Mouse (Mus musculus): ENCODE data around the gene Dll4.

Dll4 gene

GRCm38 (mm10) chr2:119335535-119335934, 10.0 kb downstream of the Dll4 start:
- no peak for DNase-seq

- no peak for DNase-seq
Measured at GRCm38 (mm10) chr2:119336002-119336401, 10.4 kb downstream of the Dll4 start.

- no peak for DNase-seq
Measured at GRCm38 (mm10) chr2:119336470-119336869, 10.9 kb downstream of the Dll4 start.

GRCm38 (mm10) chr2:119337425-119338265, 12.1 kb downstream of the Dll4 start:
- DNase-seq: peak; percentile 95

GRCm38 (mm10) chr2:119344537-119345138, 19.1 kb downstream of the Dll4 start:
- DNase-seq: no peak

GRCm38 (mm10) chr2:119350555-119351486, 25.2 kb downstream of the Dll4 start, which contains the start of gene Chac1:
Gene Chac1 (plus strand): TSS chr2:119351229.
- DNase-seq: peak; percentile 87

- no peak for DNase-seq
Measured at GRCm38 (mm10) chr2:119353707-119354106, 28.1 kb downstream of the Dll4 start.

- peak; percentile 33 for DNase-seq
Measured at GRCm38 (mm10) chr2:119355089-119355488, 29.5 kb downstream of the Dll4 start.

GRCm38 (mm10) chr2:119355651-119356050, 30.1 kb downstream of the Dll4 start:
- DNase-seq: peak; percentile 68

GRCm38 (mm10) chr2:119356310-119356709, 30.7 kb downstream of the Dll4 start:
- no peak for DNase-seq

- no peak for DNase-seq
Measured at GRCm38 (mm10) chr2:119356805-119357204, 31.2 kb downstream of the Dll4 start.

- no peak for DNase-seq
Measured at GRCm38 (mm10) chr2:119358249-119358648, 32.7 kb downstream of the Dll4 start.

- no peak for DNase-seq
Measured at GRCm38 (mm10) chr2:119359721-119360291, 34.2 kb downstream of the Dll4 start.

- DNase-seq: no peak
Measured at GRCm38 (mm10) chr2:119364969-119365368, 39.4 kb downstream of the Dll4 start.

GRCm38 (mm10) chr2:119367346-119367745, 41.8 kb downstream of the Dll4 start:
- DNase-seq: no peak

GRCm38 (mm10) chr2:119370116-119370515, 44.5 kb downstream of the Dll4 start:
- DNase-seq: no peak

GRCm38 (mm10) chr2:119377286-119377685, 51.7 kb downstream of the Dll4 start:
- DNase-seq: peak; percentile 47

- DNase-seq: no peak
Measured at GRCm38 (mm10) chr2:119377826-119378225, 52.2 kb downstream of the Dll4 start.

GRCm38 (mm10) chr2:119379455-119379854, 53.9 kb downstream of the Dll4 start:
- no peak for DNase-seq

Measured in kidney, adult 18-20 months (tissue).